Mouse (Mus musculus) gastrocnemius, adult 2 months (tissue): ENCODE results near the gene Ncapd2. TPM values are rescaled to one million over a fixed set of nuclear protein-coding genes. Genes with fewer than 3 reads are reported as not detected.
A peak's percentile ranks its signal among the peaks of the same experiment; 100 is the strongest.

Source experiments
- DNase-seq: peaks from one replicate; pipeline ENCODE4 v3.0.0; 2022
- H3K27ac ChIP-seq: fragments of 200-600 bp; 2 replicates; pipeline ENCODE4 v1.8.1; 2022; ENCODE audit warnings: mild to moderate bottlenecking
- H3K4me3 ChIP-seq: fragments of 200-600 bp; 2 replicates; pipeline ENCODE4 v1.8.1; 2022; ENCODE audit warnings: mild to moderate bottlenecking, moderate library complexity
- CTCF ChIP-seq: fragments of 200-600 bp; IDR thresholded peaks from 2 replicates; pipeline ENCODE4 v1.8.1; 2022; ENCODE audit warnings: antibody characterized with exemption, mild to moderate bottlenecking, moderate library complexity
- intact Hi-C: fragments of 180-260 bp; cut with DNase I; formaldehyde crosslinking; loops from one replicate; pipeline ENCODE4 v1.15.1; 2025
- total RNA-seq, 2 experiments: library from RNA; stranded (reverse); gene quantifications; 2 replicates each; pipeline ENCODE4 v1.2.3; 2021

The Ncapd2 gene
- total RNA-seq, 2 experiments from 2014 or later = 6.5 to 9.8 TPM

- intact Hi-C loops = no loop called here
- no peak for TF ChIP-seq CTCF
- H3K27ac ChIP-seq = 0 out of 2 replicates have a peak overlapping the region, but pooled peaks have one; percentile 32
- no peak for DNase-seq
- H3K4me3 ChIP-seq = no peak overlapping the region
These were observed 5.7 kb upstream of the Ncapd2 start for GRCm38 (mm10) chr6:125197166-125197565.

GRCm38 (mm10) chr6:125196301-125196700 lies 4.8 kb upstream of the Ncapd2 start:
- DNase-seq = no peak
- Histone ChIP-seq H3K27ac (peak overlapping the region; percentile 56; the same call in 1 of the 2 replicates), H3K4me3 (no peak overlapping the region)
- intact Hi-C loops = no loop called here
- no peak for TF ChIP-seq CTCF

GRCm38 (mm10) chr6:125195541-125196075 lies 4.1 kb upstream of the Ncapd2 start:
- TF ChIP-seq CTCF = no peak
- Histone ChIP-seq H3K27ac (peak overlapping the region; percentile 56; the same call in 1 of the 2 replicates), H3K4me3 (no peak overlapping the region)
- intact Hi-C loops = no loop called here
- DNase-seq = no peak

- intact Hi-C loops = no loop called here
- no peak for TF ChIP-seq CTCF
- no peak for DNase-seq
- H3K4me3 ChIP-seq = peak overlapping the region; percentile 80
- peak overlapping the region; percentile 97 for H3K27ac ChIP-seq
These were observed 1.9 kb upstream of the Ncapd2 start for GRCm38 (mm10) chr6:125193390-125193789.

- no peak for DNase-seq
- TF ChIP-seq CTCF = no peak
- intact Hi-C loops = loop anchor here (1.0 kb wide), 1 partner anchor 26 kb away; no protein-coding TSS in a partner anchor
- Histone ChIP-seq H3K27ac (peak overlapping the region; percentile 97), H3K4me3 (peak overlapping the region; percentile 80)
These were observed 1.3 kb upstream of the Ncapd2 start for GRCm38 (mm10) chr6:125192841-125193240.

GRCm38 (mm10) chr6:125192016-125192714 lies 664 bp upstream of the Ncapd2 start:
- Histone ChIP-seq H3K27ac (peak overlapping the region; percentile 97), H3K4me3 (peak overlapping the region; percentile 80)
- peak; percentile 96 for DNase-seq
- intact Hi-C loops = loop anchor here (1.0 kb wide), 1 partner anchor 25 kb away; no protein-coding TSS in a partner anchor
- no peak for TF ChIP-seq CTCF

- peak overlapping the region; percentile 97 for H3K27ac ChIP-seq
- intact Hi-C loops = no loop called here
These were observed 685 bp downstream of the Ncapd2 start for GRCm38 (mm10) chr6:125190816-125191215.

GRCm38 (mm10) chr6:125186203-125186602 lies 5.3 kb downstream of the Ncapd2 start:
- no peak for TF ChIP-seq CTCF
- no peak overlapping the region for H3K4me3 ChIP-seq
- intact Hi-C loops = no loop called here
- no peak overlapping the region for H3K27ac ChIP-seq
- no peak for DNase-seq

More at GRCm38 (mm10) chr6:125190816-125191215, 685 bp downstream of the Ncapd2 start:
- peak overlapping the region; percentile 80 for H3K4me3 ChIP-seq
- no peak for DNase-seq
- no peak for TF ChIP-seq CTCF

- Histone ChIP-seq H3K4me3 (no peak overlapping the region), H3K27ac (no peak overlapping the region; the same call in 1 of the 2 replicates)
- no peak for TF ChIP-seq CTCF
- intact Hi-C loops = no loop called here
- DNase-seq = no peak
These were observed 9.4 kb downstream of the Ncapd2 start for GRCm38 (mm10) chr6:125182133-125182532.

GRCm38 (mm10) chr6:125179601-125180000 lies 11.9 kb downstream of the Ncapd2 start:
- intact Hi-C loops = loop anchor here (5.0 kb wide), 1 partner anchor 77 kb away; no protein-coding TSS in a partner anchor

GRCm38 (mm10) chr6:125175469-125175868 lies 16.0 kb downstream of the Ncapd2 start:
- intact Hi-C loops = loop anchor here (5.0 kb wide), 1 partner anchor 73 kb away; no protein-coding TSS in a partner anchor
- Histone ChIP-seq H3K4me3 (no peak overlapping the region), H3K27ac (no peak overlapping the region)
- no peak for DNase-seq
- TF ChIP-seq CTCF = no peak

More at GRCm38 (mm10) chr6:125179601-125180000, 11.9 kb downstream of the Ncapd2 start:
- no peak overlapping the region for H3K4me3 ChIP-seq
- no peak overlapping the region for H3K27ac ChIP-seq
- no peak for DNase-seq
- TF ChIP-seq CTCF = no peak

- DNase-seq = no peak
- TF ChIP-seq CTCF = no peak
- intact Hi-C loops = loop anchor here (2.0 kb wide), 1 partner anchor 16 kb away; no protein-coding TSS in a partner anchor
- H3K4me3 ChIP-seq = no peak overlapping the region
- no peak overlapping the region for H3K27ac ChIP-seq
These were observed 18.2 kb downstream of the Ncapd2 start for GRCm38 (mm10) chr6:125173256-125173655.

GRCm38 (mm10) chr6:125172474-125172873 lies 19.0 kb downstream of the Ncapd2 start:
- Histone ChIP-seq H3K27ac (no peak overlapping the region), H3K4me3 (no peak overlapping the region)
- DNase-seq = no peak
- no peak for TF ChIP-seq CTCF
- intact Hi-C loops = loop anchor here (2.0 kb wide), 1 partner anchor 16 kb away; no protein-coding TSS in a partner anchor
